Mouse (Mus musculus) thymus, postnatal 10 days (tissue): ENCODE results near the gene Ephb6.
A peak's percentile ranks its signal among the peaks of the same experiment; 100 is the strongest.
"Not testable (repeated sequence)": the region's sequence is repeated elsewhere in the genome, so short reads cannot be mapped to it uniquely, and the experiment has no call there.

Experiments used
- DNase-seq, 2 experiments: peaks; one replicate each; pipeline ENCODE4 v3.0.0; 2021; ENCODE audit warnings: low spot score in 2 of 2

Ephb6 gene

GRCm38 (mm10) chr6:41605061-41605793 is at the start of gene Ephb6:
Ephb6 (plus strand) TSS chr6:41605482.
- DNase-seq, result peak; percentile 85 to 89

GRCm38 (mm10) chr6:41556389-41556788 is 48.9 kb upstream of the Ephb6 start:
- DNase-seq, result peak in 1 of 2 experiments; percentile 35

- DNase-seq, result peak; percentile 73 to 79
These were observed 47.8 kb upstream of the Ephb6 start for GRCm38 (mm10) chr6:41557468-41557867.

- DNase-seq, result peak; percentile 83 to 88
These were observed 47.0 kb upstream of the Ephb6 start for GRCm38 (mm10) chr6:41558271-41558670.

GRCm38 (mm10) chr6:41559331-41559730 is 46.0 kb upstream of the Ephb6 start:
- peak; percentile 67 to 70 for DNase-seq

- no peak for DNase-seq
These were observed 45.0 kb upstream of the Ephb6 start for GRCm38 (mm10) chr6:41560273-41560672.

GRCm38 (mm10) chr6:41562598-41562997 is 42.7 kb upstream of the Ephb6 start:
- DNase-seq, result no peak

GRCm38 (mm10) chr6:41563104-41563951 is 42.0 kb upstream of the Ephb6 start:
- DNase-seq, result not testable (repeated sequence)

GRCm38 (mm10) chr6:41565261-41565660 is 40.0 kb upstream of the Ephb6 start:
- DNase-seq, result no peak

GRCm38 (mm10) chr6:41566965-41567364 is 38.3 kb upstream of the Ephb6 start:
- DNase-seq, result no peak

GRCm38 (mm10) chr6:41569078-41569477 is 36.2 kb upstream of the Ephb6 start:
- DNase-seq, result no peak

GRCm38 (mm10) chr6:41576526-41577097 is 28.7 kb upstream of the Ephb6 start:
- DNase-seq, result no peak

GRCm38 (mm10) chr6:41577297-41577696 is 28.0 kb upstream of the Ephb6 start:
- DNase-seq, result no peak

- no peak for DNase-seq
These were observed 24.0 kb upstream of the Ephb6 start for GRCm38 (mm10) chr6:41581295-41581694.

- DNase-seq, result no peak
These were observed 23.1 kb upstream of the Ephb6 start for GRCm38 (mm10) chr6:41582189-41582588.

- peak; percentile 75 to 84 for DNase-seq
These were observed 756 bp upstream of the Ephb6 start for GRCm38 (mm10) chr6:41604401-41605050.

- no peak for DNase-seq
These were observed 467 bp downstream of the Ephb6 start for GRCm38 (mm10) chr6:41605794-41606104.

GRCm38 (mm10) chr6:41606214-41606613 is 932 bp downstream of the Ephb6 start:
- DNase-seq, result peak; percentile 52 to 55

- DNase-seq, result no peak
These were observed 2.4 kb downstream of the Ephb6 start for GRCm38 (mm10) chr6:41607637-41608036.

- no peak for DNase-seq
These were observed 15.0 kb downstream of the Ephb6 start for GRCm38 (mm10) chr6:41620173-41620798.

- DNase-seq, result no peak
These were observed 16.1 kb downstream of the Ephb6 start for GRCm38 (mm10) chr6:41621241-41621990.
